ENCODE assay signal across 7 mouse cellular contexts in the genomic region with DNA sequence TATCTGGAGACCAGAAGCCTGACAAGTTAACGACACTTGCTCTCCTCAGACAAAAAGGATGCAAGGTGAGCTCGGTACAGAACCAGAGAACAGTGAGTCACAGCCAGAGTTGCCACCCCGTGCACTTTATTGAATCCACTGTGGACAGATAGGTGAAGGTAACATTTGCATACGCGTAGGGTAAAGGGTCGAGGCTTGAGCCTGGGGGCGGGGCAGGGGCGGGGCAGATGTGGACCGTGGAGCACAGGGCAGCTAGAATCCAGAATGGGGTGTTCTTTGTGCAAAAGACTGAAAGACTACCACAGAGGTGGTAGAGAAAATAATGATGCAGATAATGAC. TPM values are rescaled to one million over a fixed set of nuclear protein-coding genes. Genes with fewer than 3 reads are reported as not detected.
A peak's percentile ranks its signal among the peaks of the same experiment; 100 is the strongest.
DNase-seq lines count a peak whose midpoint lies in the region; ATAC-seq and TF ChIP-seq lines count a peak whose summit lies in the region.

No protein-coding gene starts in this region.

- ATAC-seq in hindbrain, embryonic 13.5 days (ENCODE audit: low FRiP score) = no peak
- no peak for ATAC-seq in megakaryocyte progenitor cell, adult 5-6 weeks (replicated peaks; ENCODE audit: poor library complexity)

- H3K27ac ChIP-seq in CH12.LX (ENCODE audit: insufficient read depth, low read depth) (no peak overlapping the region), macrophage (peak overlapping the region; percentile 94)
- no peak overlapping the region for H3K27ac ChIP-seq in hindbrain, embryonic 13.5 days

- in situ Hi-C loops in CH12.LX (cut with MboI; ENCODE audit: low pct_ligation_motif_present, low pct_unique_long_range_greater_than_20kb, low sequenced_read_pairs) = loop anchor here (5.0 kb wide), 2 partner anchors 58 to 98 kb away; partner anchors contain the start of gene Ifitm3

- no peaks in the 10 kb centered on the region for H3K9me3 ChIP-seq in CH12.LX (replicated peaks; ENCODE audit: low read length)
- H3K9me3 ChIP-seq in hindbrain, embryonic 13.5 days = no peaks in the 10 kb centered on the region

- H3K4me3 ChIP-seq in CH12.LX (replicated peaks in 1 of 3; ENCODE audit: low read depth in 2 of 3, low read length in 2 of 3, poor library complexity in 1 of 3) (peak overlapping the region; percentile 66 to 78 (median 69)), macrophage (ENCODE audit: inconsistent target) (peak overlapping the region; percentile 80)
- H3K4me3 ChIP-seq in hindbrain, embryonic 13.5 days = peak overlapping the region; percentile 32

- H3K4me2 ChIP-seq in CH12.LX (ENCODE audit: insufficient read depth, low read depth, poor library complexity, severe bottlenecking) = peak overlapping the region; percentile 48
- H3K4me2 ChIP-seq in hindbrain, embryonic 13.5 days = peak overlapping the region; percentile 59

- H3K4me1 ChIP-seq in CH12.LX (ENCODE audit: control insufficient read depth in 1 of 2, insufficient read depth in 2 of 2) = peaks cover 3 to 51% of the 10 kb centered on the region in 2 experiments
- peaks cover 36% of the 10 kb centered on the region for H3K4me1 ChIP-seq in hindbrain, embryonic 13.5 days (replicated peaks)

- peak; percentile 46 for DNase-seq in CH12.LX (ENCODE audit: extremely low read depth)
- DNase-seq in NIH3T3 (ENCODE audit: low read depth) = peak; percentile 51
- DNase-seq in frontal cortex, postnatal 14 days (ENCODE audit: low spot score in 2 of 2) = no peak
- DNase-seq in cerebellum, adult 11 months = no peak

- no peaks in the 10 kb centered on the region for H3K27me3 ChIP-seq in CH12.LX (replicated peaks)
- H3K27me3 ChIP-seq in hindbrain, embryonic 13.5 days = 0 out of 2 replicates have a peak, but pooled peaks cover 11% of the 10 kb centered on the region

- no peak for TF ChIP-seq CTCF in CH12.LX (conservative IDR thresholded peaks at IDR 0.05 in 1 of 2, IDR thresholded peaks at IDR 0.05 in 1 of 2; ENCODE audit: low read depth in 2 of 2, low read length in 2 of 2)

- H3K36me3 ChIP-seq in CH12.LX (replicated peaks in 1 of 2; ENCODE audit: control insufficient read depth in 1 of 2, insufficient read depth in 1 of 2, low read length in 1 of 2) (peaks cover 4 to 41% of the 10 kb centered on the region in 2 experiments), macrophage (ENCODE audit: inconsistent target) (peaks cover 10% of the 10 kb centered on the region)
- no peaks in the 10 kb centered on the region for H3K36me3 ChIP-seq in hindbrain, embryonic 13.5 days

- TF ChIP-seq RAD21 in CH12.LX (IDR thresholded peaks at IDR 0.05; ENCODE audit: low read depth, low read length) = no peak

- TF ChIP-seq EP300 in CH12.LX (IDR thresholded peaks at IDR 0.05; ENCODE audit: low read length) = no peak

- H3K9ac ChIP-seq in CH12.LX (ENCODE audit: insufficient read depth, low read depth) = peak overlapping the region; percentile 36; the same call in 1 of the 2 replicates
- H3K9ac ChIP-seq in hindbrain, embryonic 13.5 days = peak overlapping the region; percentile 66

- TF ChIP-seq POLR2A in CH12.LX (IDR thresholded peaks at IDR 0.05; ENCODE audit: low read depth, low read length) = no peak

- H3K79me2 ChIP-seq in CH12.LX (replicated peaks; ENCODE audit: control insufficient read depth, extremely low read depth, insufficient read depth, poor library complexity, severe bottlenecking) = peaks cover 5% of the 10 kb centered on the region; the same call in 1 of the 2 replicates
- H3K79me2 ChIP-seq in macrophage (ENCODE audit: inconsistent target) = peaks cover 53% of the 10 kb centered on the region

- dilution Hi-C loops in CH12.LX (cut with MboI; ENCODE audit: extremely low pct_ligation_motif_present, extremely low pct_unique_long_range_greater_than_20kb, low sequenced_read_pairs) = no loop called here

- 12% methylated on average over 9 of the region's 9 CpGs for WGBS in hindbrain, embryonic 13.5 days
- WGBS in macrophage (ENCODE audit: missing documents) = under 1% methylated on average over 9 of the region's 9 CpGs

TF ChIP-seq in CH12.LX, 34 proteins besides CTCF, POLR2A, EP300 and RAD21 (continues in another document):
- TF ChIP-seq ZMIZ1 (IDR thresholded peaks at IDR 0.05; ENCODE audit: low read depth, low read length) = no peak
- no peak for TF ChIP-seq JUN (IDR thresholded peaks at IDR 0.05; ENCODE audit: insufficient read depth, low read depth, low read length)
- no peak for TF ChIP-seq PAX5 (IDR thresholded peaks at IDR 0.05; ENCODE audit: low read length)
- no peak for TF ChIP-seq ELF1 (IDR thresholded peaks at IDR 0.05; ENCODE audit: low read depth, low read length)
- no peak for TF ChIP-seq NELFE (IDR thresholded peaks at IDR 0.05; ENCODE audit: low read depth, low read length)
- no peak for TF ChIP-seq MYC (IDR thresholded peaks at IDR 0.05; ENCODE audit: low read depth, low read length)
- TF ChIP-seq JUND (conservative IDR thresholded peaks at IDR 0.05; ENCODE audit: low read depth, low read length) = no peak
- TF ChIP-seq HCFC1 (IDR thresholded peaks at IDR 0.05; ENCODE audit: low read depth, low read length) = no peak
- no peak for TF ChIP-seq MXI1 (IDR thresholded peaks at IDR 0.05; ENCODE audit: low read depth, low read length)
- TF ChIP-seq NRF1 (IDR thresholded peaks at IDR 0.05; ENCODE audit: low read depth, low read length) = no peak

RNA-seq across cellular contexts. Expression of gene Gm45717, which starts 1.0 kb away (rescaled TPM):
- total RNA-seq in CH12.LX (2012; rRNA removed) (not detected in 2 replicates), CH12.LX (2014; rRNA removed) (not detected in 2 replicates)
- polyA plus RNA-seq in CH12.LX (2012; ENCODE audit: insufficient read length, low read depth) (not detected in 2 replicates), macrophage (2018) (0.87 TPM in 1 of 3 replicates, not detected in the others)
- not detected in 2 replicates for polyA plus RNA-seq in hindbrain, embryonic 13.5 days (2015; fragmentation: Nextera tagmentation; extraction: Ambion mirVana)
- 1 to 10 TPM in 5 of 26 experiments, not detected in 21; 3.0 to 7.9 (median 4.0) TPM for total RNA-seq in macrophage (2018; cell fraction: chromatin; rRNA removed)
- total RNA-seq in macrophage (2018; cell fraction: cytosol; rRNA removed) = under 1 TPM in 3 of 26 experiments, not detected in 23; 0.42 to 0.77 (median 0.47) TPM
- 1 to 10 TPM in 3 of 26 experiments, not detected in 23; 3.0 to 3.6 (median 3.0) TPM for total RNA-seq in macrophage (2018; cell fraction: nucleus; rRNA removed)
- total RNA-seq in megakaryocyte progenitor cell, adult 5-6 weeks (2015) = not detected in 2 replicates
- total RNA-seq in megakaryocyte progenitor cell, adult 5-6 weeks (2017) = 1.1 TPM in 1 of 2 replicates, not detected in the other

RNA-seq across cellular contexts. Expression of gene Ifitm2, which starts 1.1 kb away (rescaled TPM):
- total RNA-seq in CH12.LX (2012; rRNA removed) (128 and 136 TPM in 2 replicates), CH12.LX (2014; rRNA removed) (314 and 381 TPM in 2 replicates)
- polyA plus RNA-seq in CH12.LX (2012; ENCODE audit: insufficient read length, low read depth) (159 and 213 TPM in 2 replicates), macrophage (2018) (471 to 1,093 TPM (median 749 TPM) in 3 replicates)
- polyA plus RNA-seq in hindbrain, embryonic 13.5 days (2015; fragmentation: Nextera tagmentation; extraction: Ambion mirVana) = 211 and 226 TPM in 2 replicates
- 100 to 1,000 TPM in 1 of 26 experiments, 10 to 100 TPM in 25; 15.1 to 108 (median 29.7) TPM for total RNA-seq in macrophage (2018; cell fraction: chromatin; rRNA removed)
- total RNA-seq in macrophage (2018; cell fraction: cytosol; rRNA removed) = 1,000 to 10,000 TPM in 1 of 26 experiments, 100 to 1,000 TPM in 25; 564 to 1,058 (median 751) TPM
- 100 to 1,000 TPM in 25 of 26 experiments, 10 to 100 TPM in 1; 46.7 to 361 (median 143) TPM for total RNA-seq in macrophage (2018; cell fraction: nucleus; rRNA removed)
- total RNA-seq in megakaryocyte progenitor cell, adult 5-6 weeks (2015) = 577 and 637 TPM in 2 replicates
- 287 and 322 TPM in 2 replicates for total RNA-seq in megakaryocyte progenitor cell, adult 5-6 weeks (2017)

RNA-seq across cellular contexts. Expression of gene Ifitm5, which starts 4.6 kb away (rescaled TPM):
- total RNA-seq in CH12.LX (2012; rRNA removed) (0.68 and 0.76 TPM in 2 replicates), CH12.LX (2014; rRNA removed) (not detected in 2 replicates)
- polyA plus RNA-seq in CH12.LX (2012; ENCODE audit: insufficient read length, low read depth) (0.55 and 0.71 TPM in 2 replicates), macrophage (2018) (0.30 to 1.0 TPM in 2 of 3 replicates, not detected in the other)
- polyA plus RNA-seq in hindbrain, embryonic 13.5 days (2015; fragmentation: Nextera tagmentation; extraction: Ambion mirVana) = 0.36 and 1.7 TPM in 2 replicates
- 10 to 100 TPM in 10 of 26 experiments, 1 to 10 TPM in 16; 3.1 to 25.5 (median 8.4) TPM for total RNA-seq in macrophage (2018; cell fraction: chromatin; rRNA removed)
- total RNA-seq in macrophage (2018; cell fraction: cytosol; rRNA removed) = 1 to 10 TPM in 2 of 26 experiments, under 1 TPM in 23, not detected in 1; 0.22 to 1.3 (median 0.46) TPM
- total RNA-seq in macrophage (2018; cell fraction: nucleus; rRNA removed) = 10 to 100 TPM in 11 of 26 experiments, 1 to 10 TPM in 15; 3.0 to 27.1 (median 9.1) TPM
- 0.83 and 1.1 TPM in 2 replicates for total RNA-seq in megakaryocyte progenitor cell, adult 5-6 weeks (2015)
- total RNA-seq in megakaryocyte progenitor cell, adult 5-6 weeks (2017) = not detected in 2 replicates

RNA-seq across cellular contexts. Expression of gene Ifitm1, which starts 12.3 kb away (rescaled TPM):
- total RNA-seq in CH12.LX (2012; rRNA removed) = 55.5 and 62.0 TPM in 2 replicates
- 32.9 and 33.6 TPM in 2 replicates for total RNA-seq in CH12.LX (2014; rRNA removed)
- polyA plus RNA-seq in CH12.LX (2012; ENCODE audit: insufficient read length, low read depth) = 10.9 and 14.8 TPM in 2 replicates
- 13.4 and 13.6 TPM in 2 replicates for polyA plus RNA-seq in hindbrain, embryonic 13.5 days (2015; fragmentation: Nextera tagmentation; extraction: Ambion mirVana)
- total RNA-seq in macrophage (2018; cell fraction: chromatin; rRNA removed) = 100 to 1,000 TPM in 1 of 26 experiments, 10 to 100 TPM in 25; 10.2 to 127 (median 30.9) TPM
- 10 to 100 TPM in 5 of 26 experiments, 1 to 10 TPM in 21; 2.6 to 12.8 (median 6.1) TPM for total RNA-seq in macrophage (2018; cell fraction: cytosol; rRNA removed)
- 100 to 1,000 TPM in 7 of 26 experiments, 10 to 100 TPM in 18, 1 to 10 TPM in 1; 9.7 to 177 (median 37.1) TPM for total RNA-seq in macrophage (2018; cell fraction: nucleus; rRNA removed)
- polyA plus RNA-seq in macrophage (2018) = 4.7 to 18.2 TPM (median 4.8 TPM) in 3 replicates
- 57.8 and 89.8 TPM in 2 replicates for total RNA-seq in megakaryocyte progenitor cell, adult 5-6 weeks (2015)
- 33.7 and 37.5 TPM in 2 replicates for total RNA-seq in megakaryocyte progenitor cell, adult 5-6 weeks (2017)

RNA-seq across cellular contexts. Expression of gene Pgghg, which starts 13.5 kb away (rescaled TPM):
- total RNA-seq in CH12.LX (2012; rRNA removed) = 3.3 and 3.7 TPM in 2 replicates
- total RNA-seq in CH12.LX (2014; rRNA removed) = 3.2 and 4.0 TPM in 2 replicates
- polyA plus RNA-seq in CH12.LX (2012; ENCODE audit: insufficient read length, low read depth) = 3.1 and 3.6 TPM in 2 replicates
- 8.8 and 10.4 TPM in 2 replicates for polyA plus RNA-seq in hindbrain, embryonic 13.5 days (2015; fragmentation: Nextera tagmentation; extraction: Ambion mirVana)
- total RNA-seq in macrophage (2018; cell fraction: chromatin; rRNA removed) = 10 to 100 TPM in 24 of 26 experiments, 1 to 10 TPM in 2; 9.5 to 26.3 (median 16.0) TPM
- total RNA-seq in macrophage (2018; cell fraction: cytosol; rRNA removed) = 1 to 10 TPM; 3.7 to 9.5 (median 5.8) TPM
- total RNA-seq in macrophage (2018; cell fraction: nucleus; rRNA removed) = 10 to 100 TPM in 24 of 26 experiments, 1 to 10 TPM in 2; 8.4 to 25.0 (median 13.3) TPM
- polyA plus RNA-seq in macrophage (2018) = 6.3 to 9.2 TPM (median 7.2 TPM) in 3 replicates
- 5.1 and 7.3 TPM in 2 replicates for total RNA-seq in megakaryocyte progenitor cell, adult 5-6 weeks (2015)
- 8.2 and 9.0 TPM in 2 replicates for total RNA-seq in megakaryocyte progenitor cell, adult 5-6 weeks (2017)

Comparison
In these comparisons a context has a peak if more than half of its experiments do, and no peak if none do; other contexts are left out.
1. DNase-seq: peak in CH12.LX (single experiment) and NIH3T3 (single experiment); none in frontal cortex, postnatal 14 days (0 of 2) and cerebellum, adult 11 months (single experiment).
2. Peak in every context shown above with its lines, with median percentiles within 50 percentile points of each other: H3K4me3 ChIP-seq.